Mouse (Mus musculus): ENCODE data around the gene Scg5. TPM values are rescaled to one million over a fixed set of nuclear protein-coding genes. Genes with fewer than 3 reads are reported as not detected.

The Scg5 gene
- not detected for total RNA-seq (2021)

DNA sequence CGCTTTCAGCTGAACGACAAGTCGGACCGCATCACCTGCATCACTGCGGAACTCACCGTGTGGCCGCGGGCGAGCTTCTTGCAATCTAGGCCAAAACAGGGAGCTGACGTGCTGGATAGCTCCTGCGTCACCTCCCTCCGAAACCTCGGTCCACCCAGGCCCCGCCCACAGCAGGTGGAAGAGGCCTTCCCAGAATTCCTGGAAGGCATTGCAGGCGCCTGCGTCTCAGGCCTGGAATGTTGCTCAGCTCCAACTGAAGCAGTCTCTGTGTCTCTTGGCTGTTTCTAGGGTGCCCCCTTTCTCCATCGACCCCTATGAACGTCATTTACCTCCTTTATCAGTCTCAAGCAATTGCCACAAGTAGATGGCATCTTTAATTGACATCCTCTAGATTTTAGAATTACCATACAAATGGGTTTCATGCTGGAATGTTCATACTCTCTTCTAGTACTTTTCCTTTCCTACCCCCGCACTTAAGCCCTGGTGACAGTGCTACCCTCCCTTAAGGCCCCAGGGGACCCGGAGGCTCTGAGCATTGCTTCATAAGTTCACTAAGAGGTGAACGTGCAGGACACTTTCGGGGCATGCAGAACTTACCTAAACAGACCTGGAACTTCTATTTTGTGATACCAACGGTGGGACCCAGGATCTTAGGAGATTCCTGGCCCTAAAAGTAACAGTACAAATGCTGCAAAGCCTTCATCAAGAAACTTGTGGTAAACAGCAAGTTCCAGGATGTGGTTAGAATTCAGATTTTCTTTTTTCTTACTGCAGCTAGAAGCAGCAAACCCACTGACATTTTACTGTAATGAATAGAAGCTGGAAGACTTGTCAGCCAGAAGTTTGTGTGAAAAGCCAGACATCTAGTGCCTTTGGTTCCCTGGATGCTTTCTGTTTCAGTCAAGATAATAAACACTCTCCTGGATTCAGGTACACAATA is at the start of gene Scg5:
Gene Scg5 (minus strand): TSS at position 179 of the 940 bp plus-strand sequence.
- no peak for DNase-seq (ENCODE audit: low spot score)
- intact Hi-C loops (cut with DNase I) = no loop called here

DNA sequence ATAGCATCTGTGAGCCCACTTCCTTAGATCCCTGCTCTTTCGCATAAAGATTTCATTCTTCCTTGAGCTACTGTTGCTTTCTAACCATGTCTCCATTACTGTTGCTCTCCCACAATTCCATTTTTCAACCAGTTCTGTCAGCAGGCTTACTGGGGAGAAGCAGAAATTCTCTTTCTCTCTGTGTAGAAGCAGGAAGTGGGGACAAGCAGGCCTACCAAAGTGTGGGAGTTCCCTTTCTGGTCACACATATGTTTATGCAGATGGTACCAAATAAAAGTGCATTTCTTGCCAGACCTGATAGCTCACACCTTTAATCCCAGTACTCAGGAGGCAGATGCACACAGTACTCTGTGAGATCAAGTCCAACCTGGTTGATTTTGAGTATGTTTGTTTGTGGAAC is 41.2 kb upstream of the Scg5 start:
- DNase-seq (ENCODE audit: low spot score) = no peak
- intact Hi-C loops (cut with DNase I) = no loop called here

DNA sequence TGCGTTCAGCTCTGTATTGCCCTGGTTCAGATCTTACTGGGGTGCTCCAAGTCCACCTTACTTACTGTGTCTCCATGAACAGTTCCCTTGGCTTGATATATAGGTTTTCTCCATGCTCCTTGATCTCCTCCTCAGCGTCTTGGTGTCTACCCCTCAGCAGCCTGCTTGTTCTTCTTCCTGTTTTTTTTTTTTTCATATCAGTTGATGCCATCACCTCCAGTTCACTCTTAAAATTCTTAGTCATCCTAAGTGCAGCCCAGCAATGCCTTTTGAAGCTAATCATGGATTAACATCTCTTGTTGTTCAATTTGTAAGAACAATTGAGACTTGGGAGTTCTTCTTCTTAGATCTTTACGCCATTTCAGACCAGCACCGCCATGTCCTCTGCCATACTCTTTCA is 39.5 kb upstream of the Scg5 start:
- intact Hi-C loops (cut with DNase I) = loop anchor here (10.0 kb wide), 1 partner anchor 176 kb away; no protein-coding TSS in a partner anchor

DNA sequence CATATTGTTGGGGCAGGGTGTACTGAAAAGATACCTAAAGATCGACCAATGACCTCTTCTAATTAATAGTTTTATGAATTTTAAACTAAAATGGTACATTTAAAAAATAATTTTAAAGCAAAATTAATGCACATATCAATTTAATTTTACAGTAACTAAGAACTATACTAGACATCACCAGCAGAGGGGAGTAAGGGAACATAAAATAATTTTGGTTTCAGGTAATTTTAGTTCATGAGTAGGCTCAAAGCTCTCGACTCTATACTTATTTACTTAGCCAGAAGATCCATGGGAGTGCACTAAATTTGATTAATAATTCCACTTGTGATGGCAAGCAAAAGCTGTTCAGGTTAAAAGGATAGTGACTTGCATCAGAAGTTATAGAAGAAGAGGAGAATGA is 37.2 kb upstream of the Scg5 start:
- intact Hi-C loops (cut with DNase I) = loop anchor here (2.0 to 10.0 kb wide), 2 partner anchors 87 to 179 kb away; no protein-coding TSS in a partner anchor
- no peak for DNase-seq (ENCODE audit: low spot score)

More for the DNA sequence above, 39.5 kb upstream of the Scg5 start:
- DNase-seq (ENCODE audit: low spot score) = no peak

DNA sequence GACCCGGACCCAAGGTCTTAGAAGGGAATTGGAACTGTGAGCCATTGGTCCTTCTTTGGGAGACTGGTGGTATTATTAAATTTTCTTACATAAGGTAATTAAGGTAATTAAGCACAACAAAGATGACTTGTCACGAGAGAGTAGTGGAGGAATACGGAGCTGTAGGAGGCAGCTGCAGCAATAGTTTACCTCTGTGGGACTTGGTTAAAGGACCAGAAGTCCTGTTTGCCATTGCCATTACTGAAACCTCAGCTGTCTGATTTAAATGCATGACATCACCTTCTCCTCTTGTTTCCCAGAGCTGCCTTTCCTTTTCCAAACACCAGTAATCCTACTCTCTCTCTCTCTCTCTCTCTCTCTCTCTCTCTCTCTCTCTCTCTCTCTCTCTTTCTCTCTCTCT is 20.2 kb upstream of the Scg5 start:
- intact Hi-C loops (cut with DNase I) = no loop called here
- no peak for DNase-seq (ENCODE audit: low spot score)

DNA sequence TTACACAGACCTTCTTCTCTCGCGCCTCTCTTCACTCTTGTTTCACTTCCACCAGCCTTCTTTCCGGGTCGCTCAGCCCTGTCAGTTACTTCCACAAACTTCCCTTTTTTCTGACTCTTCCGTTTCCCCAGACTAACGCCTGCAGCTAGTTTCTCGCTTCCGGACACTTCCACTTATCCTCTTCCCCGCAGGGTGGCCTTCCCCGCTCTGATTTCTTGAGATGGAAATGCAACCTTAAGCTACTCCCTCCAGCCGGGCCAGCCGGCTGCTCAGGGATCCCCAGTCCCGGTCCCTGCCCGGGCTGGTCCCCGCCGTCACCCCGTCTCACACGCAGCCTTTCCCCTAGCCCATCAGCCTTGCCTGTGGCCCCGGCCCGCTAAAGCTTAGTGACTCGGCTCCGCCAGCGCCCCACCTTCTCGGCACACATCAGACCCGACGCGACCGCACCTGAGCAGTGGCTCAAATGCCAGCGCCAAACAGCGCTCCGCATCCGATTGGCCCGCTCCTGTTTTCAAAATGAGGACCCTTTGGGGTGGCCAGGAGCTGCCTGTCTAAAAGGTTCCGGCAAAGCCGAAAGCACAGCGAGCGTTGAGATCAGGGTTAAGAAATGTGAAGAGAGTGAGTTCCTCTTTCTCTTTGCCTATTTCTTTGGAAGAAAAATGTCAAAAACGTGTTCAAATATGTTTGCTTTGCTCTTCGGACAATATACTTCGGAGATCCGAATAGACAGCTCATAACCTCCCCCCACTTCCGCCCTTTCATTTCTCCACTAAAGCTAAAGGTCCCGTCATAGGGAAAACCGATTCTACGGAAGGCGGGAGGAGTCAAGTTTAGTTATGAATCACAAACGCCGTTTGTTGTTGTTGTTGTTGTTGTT is 19.6 kb upstream of the Scg5 start, which contains the start of gene Arhgap11a:
Gene Arhgap11a (minus strand): TSS at position 417 of the 877 bp plus-strand sequence.
- DNase-seq (ENCODE audit: low spot score) = peak; percentile 80
- intact Hi-C loops (cut with DNase I) = no loop called here

DNA sequence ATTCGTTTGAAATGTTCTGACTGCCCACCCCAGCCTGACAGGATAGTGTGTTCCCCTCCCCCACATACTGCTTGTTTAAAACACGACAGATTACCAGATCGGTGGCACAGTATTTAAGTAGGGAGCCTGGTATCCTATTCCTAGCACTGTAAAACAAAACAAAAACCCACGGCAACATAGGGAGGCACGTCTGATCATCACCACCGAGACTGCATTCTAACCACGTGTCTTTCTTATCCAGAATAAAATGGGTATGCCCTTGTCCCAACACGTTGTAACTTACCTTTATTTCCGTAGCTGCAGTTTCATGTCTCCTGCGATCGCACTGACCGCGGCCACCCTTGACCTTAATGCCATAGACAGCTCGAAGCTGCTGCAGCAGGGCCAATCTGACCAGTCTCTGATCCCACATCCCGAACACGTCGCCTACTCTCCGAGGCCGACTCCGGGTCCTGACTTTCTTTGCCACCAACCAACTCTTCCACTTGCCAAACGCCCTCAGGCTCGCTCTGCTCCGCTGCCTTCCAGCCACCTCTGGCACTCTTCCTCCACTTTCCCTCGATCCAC is 18.8 kb upstream of the Scg5 start:
- intact Hi-C loops (cut with DNase I) = no loop called here

DNA sequence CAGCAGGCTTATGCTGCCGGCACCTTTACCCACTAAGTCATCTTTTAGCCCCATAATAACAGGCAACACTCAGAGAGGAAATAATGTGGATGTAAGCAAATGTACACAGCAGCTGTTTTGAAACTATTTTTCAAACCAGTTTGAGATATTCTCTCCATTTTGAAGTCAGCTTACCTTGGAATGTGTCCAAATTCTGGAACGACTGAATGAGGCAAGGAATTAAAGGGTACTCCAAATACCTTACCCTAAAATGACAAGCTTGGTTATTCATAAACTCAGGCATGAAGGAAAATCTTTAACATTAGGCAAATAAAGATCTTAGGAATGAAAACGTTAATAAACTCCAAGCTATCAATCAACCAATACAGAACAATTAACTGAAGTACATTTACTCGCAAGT is 16.2 kb upstream of the Scg5 start:
- intact Hi-C loops (cut with DNase I) = no loop called here
- DNase-seq (ENCODE audit: low spot score) = no peak

More for the DNA sequence above, 18.8 kb upstream of the Scg5 start:
- no peak for DNase-seq (ENCODE audit: low spot score)

DNA sequence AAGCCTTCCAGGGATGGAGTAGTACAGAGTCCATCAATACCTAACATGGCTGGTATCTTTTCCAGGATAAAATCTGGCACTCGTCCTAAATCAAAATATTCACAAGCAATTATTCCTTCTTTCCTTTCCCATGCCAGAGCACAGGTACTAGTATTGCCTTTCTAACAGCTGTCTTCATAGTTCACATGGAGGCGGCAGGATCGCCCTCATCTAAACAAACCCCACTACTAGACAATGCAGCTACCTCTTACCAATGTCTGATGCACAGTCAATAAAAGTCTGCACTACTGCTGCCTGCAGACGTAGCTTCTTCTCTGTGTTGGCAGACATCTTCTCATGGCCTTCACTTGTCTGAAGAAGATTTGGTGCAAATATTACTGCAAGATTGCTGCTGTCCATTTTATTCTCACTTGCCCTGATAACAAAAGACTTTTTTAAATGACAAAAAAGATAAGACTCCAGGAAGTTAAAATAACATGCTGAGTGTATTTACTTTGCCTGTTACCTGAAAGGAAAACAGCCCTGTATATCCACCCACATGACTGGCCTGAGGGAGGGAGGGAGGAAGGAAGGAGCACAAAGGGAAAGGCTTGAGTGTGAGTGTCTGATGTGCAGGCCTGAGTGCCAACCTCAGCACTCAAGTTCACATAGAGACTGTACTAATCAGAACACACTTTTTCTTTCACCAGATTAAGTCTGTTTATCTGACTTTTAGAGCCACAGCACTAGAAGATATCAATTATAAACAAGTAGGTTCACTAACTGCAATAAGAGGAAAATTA is 12.9 kb upstream of the Scg5 start:
- intact Hi-C loops (cut with DNase I) = no loop called here
- DNase-seq (ENCODE audit: low spot score) = no peak

DNA sequence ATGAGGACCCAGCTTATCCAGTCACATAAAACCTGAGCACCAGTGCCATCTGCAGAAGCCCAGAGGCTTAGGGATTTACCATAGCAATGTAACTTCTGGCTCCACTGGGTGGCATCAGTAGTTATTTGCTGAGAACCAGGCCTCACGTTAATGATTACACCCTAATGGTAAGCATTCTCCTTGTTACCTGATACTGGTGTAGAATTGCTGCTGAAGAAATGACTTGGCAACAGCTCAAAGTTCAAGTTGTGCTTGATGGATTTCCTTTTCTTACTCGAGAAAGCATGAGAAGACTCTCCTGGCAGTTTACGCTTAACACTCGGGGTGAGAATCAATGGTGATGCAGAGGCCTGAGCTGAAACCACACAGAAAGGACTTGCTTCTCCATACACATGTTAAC is 10.6 kb upstream of the Scg5 start:
- DNase-seq (ENCODE audit: low spot score) = no peak
- intact Hi-C loops (cut with DNase I) = no loop called here

DNA sequence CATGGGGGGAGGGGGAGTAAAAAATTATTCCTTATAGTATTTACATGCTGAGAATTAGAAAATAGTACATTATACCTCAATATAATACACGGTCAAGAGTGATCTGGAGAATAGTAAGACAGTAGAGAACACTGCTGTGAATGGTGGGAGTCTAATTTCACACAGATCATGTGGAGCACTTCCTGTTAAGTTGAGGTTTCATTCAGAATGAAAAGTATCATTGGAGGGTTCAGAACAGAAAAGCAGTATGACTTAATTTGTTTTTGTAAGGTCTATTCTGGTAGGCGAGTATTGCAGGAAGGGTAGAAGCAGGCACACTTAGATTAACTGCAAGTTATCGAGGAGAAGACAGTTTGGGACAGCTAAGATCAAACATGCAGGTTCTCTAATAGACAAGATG is 6.3 kb upstream of the Scg5 start:
- intact Hi-C loops (cut with DNase I) = no loop called here
- DNase-seq (ENCODE audit: low spot score) = no peak

DNA sequence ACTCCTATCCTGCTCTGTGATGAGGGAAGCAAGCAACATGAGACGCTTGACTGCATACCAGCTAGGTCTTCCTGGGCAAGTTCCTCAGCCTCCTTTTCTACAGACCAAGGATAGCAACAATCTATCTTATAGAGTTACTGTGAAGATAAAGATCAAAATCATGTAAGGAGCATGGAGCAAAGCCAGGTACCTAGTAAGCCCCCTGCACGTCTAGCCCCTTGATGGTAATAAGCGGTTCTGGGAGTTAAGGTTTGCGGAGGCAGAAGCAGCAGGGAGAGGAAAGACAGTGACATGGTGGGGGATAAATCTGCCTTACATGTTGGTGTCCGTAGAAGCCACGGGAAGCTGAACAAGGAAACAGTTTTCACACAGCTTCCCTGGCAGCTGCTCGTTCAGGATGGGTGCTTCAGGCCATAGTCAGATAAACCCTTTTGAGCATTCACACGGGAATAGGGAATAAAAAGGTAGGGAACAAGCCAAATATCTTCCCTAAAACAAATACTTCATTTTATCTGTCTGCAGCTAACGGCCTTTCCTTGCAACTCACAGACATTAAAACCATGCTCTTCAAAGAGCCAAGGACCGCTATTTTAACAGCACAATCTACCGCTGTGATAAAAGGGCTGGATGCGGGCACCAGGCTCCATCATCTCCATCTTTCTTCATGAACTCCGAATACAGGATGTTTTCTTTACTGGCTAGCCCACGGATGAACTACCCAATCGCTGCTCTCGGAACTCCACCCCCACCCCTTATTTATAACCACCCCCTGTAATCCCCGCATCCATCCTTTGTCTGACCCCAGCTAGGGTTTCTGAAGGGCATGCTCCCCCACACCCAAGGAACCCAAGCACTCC is 607 bp downstream of the Scg5 start:
- intact Hi-C loops (cut with DNase I) = no loop called here

DNA sequence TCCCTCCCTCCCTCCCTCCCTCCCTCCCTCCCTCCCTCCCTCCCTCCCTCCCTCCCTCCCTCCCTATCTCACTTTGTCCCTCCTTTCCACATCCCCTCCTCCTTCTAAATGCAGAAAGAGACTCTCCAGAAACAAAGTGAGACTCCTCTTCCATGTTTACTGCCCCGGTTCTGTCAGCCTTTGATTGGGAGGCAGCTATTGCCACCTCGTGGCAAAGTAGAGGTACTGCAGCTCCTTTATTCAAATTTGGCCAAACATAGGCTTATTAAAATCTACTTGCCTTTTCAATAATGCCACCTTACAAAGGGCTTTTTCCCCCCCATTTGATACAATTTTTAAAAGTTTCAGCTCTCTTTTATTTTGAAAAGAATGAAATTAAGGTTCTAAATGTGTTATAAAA is 5.0 kb downstream of the Scg5 start:
- intact Hi-C loops (cut with DNase I) = loop anchor here (5.0 kb wide), 1 partner anchor 327 kb away; no protein-coding TSS in a partner anchor
- no peak for DNase-seq (ENCODE audit: low spot score)

More for the DNA sequence above, 607 bp downstream of the Scg5 start:
- DNase-seq (ENCODE audit: low spot score) = no peak

DNA sequence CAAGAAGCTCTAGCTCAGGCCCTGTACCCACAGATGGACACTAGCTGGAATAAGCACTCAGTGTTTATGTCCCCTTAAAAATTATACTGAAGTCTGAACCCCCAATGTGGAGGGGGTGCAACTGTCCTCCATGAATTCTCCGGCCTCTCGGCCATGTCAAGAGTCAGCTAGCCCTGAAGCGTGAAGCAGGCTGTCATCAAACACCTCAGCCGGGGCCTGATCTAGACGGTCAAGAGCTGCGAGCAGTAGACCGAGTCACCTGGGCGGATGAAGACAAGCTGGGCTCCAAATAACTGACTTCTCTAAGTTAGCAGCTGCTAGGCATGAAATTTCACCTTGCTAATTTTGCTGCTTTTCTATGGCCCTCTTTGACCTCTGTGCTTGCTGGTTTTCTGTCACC is 6.6 kb downstream of the Scg5 start:
- intact Hi-C loops (cut with DNase I) = loop anchor here (5.0 kb wide), 1 partner anchor 325 kb away; no protein-coding TSS in a partner anchor
- no peak for DNase-seq (ENCODE audit: low spot score)

DNA sequence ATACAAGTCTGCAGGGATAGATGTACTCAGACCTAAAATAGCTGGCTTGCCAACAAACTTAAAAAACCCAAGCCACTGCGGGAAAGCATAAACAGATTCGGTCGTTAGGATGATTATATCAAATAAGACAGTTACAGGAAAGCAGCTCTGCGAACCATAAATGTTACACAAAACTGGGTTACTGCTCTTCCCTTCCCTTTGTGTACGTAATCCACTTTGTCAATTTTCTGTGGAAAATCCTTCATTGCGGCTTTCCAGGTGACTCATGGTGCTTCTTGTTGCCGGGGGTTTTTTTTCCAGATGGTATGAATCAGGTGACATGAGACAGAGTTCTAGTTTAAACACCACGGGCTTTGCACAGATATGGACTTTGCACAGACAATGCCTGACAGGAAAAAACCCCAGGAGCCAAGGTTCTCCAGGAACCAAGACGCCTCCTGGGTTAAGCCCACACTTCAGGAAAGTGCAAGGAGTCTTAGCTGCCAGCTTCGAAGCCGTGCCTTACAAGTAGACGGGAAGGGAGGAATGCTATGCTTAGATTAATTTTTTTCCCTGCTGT is 7.7 kb downstream of the Scg5 start:
- DNase-seq (ENCODE audit: low spot score) = no peak
- intact Hi-C loops (cut with DNase I) = loop anchor here (5.0 kb wide), 1 partner anchor 324 kb away; no protein-coding TSS in a partner anchor

DNA sequence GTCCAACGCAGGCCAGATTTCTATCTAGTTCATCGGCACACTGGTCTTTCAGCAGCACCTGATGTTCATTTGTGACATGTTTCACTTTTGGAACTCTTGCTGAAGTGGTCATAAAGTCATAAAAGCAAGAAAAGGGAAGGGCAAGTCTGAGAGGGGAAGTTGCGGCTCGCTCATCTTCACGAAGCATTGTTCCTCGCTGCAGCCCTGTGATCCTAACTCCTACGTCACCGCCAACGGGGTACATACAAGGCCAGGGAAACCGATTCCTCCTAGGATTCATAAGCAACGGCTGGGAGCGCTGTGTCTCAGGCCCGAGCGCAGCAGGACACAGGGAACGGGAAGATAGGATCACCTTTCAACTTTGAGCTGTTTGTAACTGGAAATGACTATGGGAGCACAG is 8.8 kb downstream of the Scg5 start:
- DNase-seq (ENCODE audit: low spot score) = no peak
- intact Hi-C loops (cut with DNase I) = loop anchor here (5.0 kb wide), 1 partner anchor 323 kb away; no protein-coding TSS in a partner anchor

DNA sequence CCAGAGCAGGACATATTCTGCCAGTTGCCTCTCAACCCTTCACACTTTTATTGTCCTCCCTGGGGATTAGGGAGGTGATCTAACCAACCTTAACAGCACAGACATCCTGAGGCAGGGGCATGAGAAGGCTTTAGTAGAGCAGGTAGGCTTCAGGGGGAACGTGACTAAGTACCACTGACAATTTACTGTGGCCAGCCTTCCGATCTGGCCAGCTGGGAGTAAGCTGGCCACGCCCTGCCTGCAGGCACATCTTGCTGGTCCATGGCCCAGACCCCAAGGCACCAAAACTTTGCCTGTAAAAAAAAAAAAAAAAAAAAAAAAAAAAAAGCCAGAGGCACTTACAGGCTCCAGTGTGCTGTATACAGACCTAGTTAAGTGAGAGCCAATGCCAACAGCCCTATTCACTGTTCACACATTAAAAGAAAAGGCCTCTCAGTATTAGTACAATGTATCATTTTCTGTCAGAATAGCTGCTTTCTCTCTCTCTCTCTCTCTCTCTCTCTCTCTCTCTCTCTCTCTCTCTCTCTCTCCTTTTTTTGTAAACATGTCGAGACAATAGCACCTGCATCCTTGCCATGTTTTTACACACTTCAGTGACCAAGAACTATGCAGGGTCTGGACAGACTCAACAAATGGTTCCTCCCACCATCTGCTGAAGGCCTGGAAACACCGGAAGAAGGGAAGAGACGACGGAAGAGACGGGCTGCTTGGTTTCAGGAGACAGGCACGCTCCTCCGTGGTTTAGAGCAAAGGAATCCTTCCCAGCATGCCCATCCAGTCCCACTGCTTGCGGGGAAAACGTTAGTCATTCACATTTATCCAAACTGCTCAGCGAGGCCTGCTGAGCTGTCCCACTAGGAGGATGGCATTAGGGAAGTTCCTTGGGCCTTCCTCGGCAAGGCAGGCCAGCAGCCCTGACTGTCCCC is 11.0 kb downstream of the Scg5 start:
- no peak for DNase-seq (ENCODE audit: low spot score)
- intact Hi-C loops (cut with DNase I) = no loop called here

All from heart, postnatal 25 days (tissue).